Mouse (Mus musculus) megakaryocyte, embryonic 14.5 days (primary cell): ENCODE measurements around the gene Mllt10.

Source experiments
- FLI1 ChIP-seq: IDR thresholded peaks from 2 replicates; pipeline ENCODE4 v1.6.1; 2012; ENCODE audit warnings: low read length, inconsistent platforms, mixed read lengths
- GATA1 ChIP-seq: IDR thresholded peaks from 3 replicates; pipeline ENCODE4 v1.6.1; 2012; ENCODE audit warnings: mixed read lengths, low read length, inconsistent platforms, borderline replicate concordance

DNA sequence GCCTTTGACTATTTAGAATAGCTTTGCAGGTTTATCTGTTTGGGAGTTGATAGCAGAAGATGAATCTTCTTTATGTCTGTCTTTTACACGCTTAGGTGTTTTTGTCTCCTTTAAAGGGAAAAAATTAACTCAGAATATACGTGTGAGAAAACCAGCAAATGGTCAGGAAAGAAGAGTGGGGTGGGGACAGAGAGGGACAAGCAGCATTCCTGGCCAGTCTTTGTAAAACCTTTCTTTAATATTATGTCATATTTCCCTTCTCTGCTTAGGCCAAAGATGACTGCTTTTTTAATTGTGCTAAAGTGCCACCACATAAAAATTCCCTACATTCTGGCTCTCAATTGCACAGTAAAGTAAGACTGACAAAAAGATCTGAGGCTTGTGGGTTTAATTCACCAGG lies 4.0 kb downstream of the Mllt10 start:
- no peak for TF ChIP-seq GATA1
- no peak for TF ChIP-seq FLI1
